Mouse (Mus musculus) adrenal gland, adult 18-20 months (tissue): Measurements from ENCODE around the gene Sytl3. TPM values are rescaled to one million over a fixed set of nuclear protein-coding genes. Genes with fewer than 3 reads are reported as not detected.
"Not testable (repeated sequence)": the region's sequence is repeated elsewhere in the genome, so short reads cannot be mapped to it uniquely, and the experiment has no call there.

Experiments used
- DNase-seq, 2 experiments: peaks; one replicate each; pipeline ENCODE4 v3.0.0; 2021 to 2022; ENCODE audit warnings: low spot score in 2 of 2
- long read RNA-seq, 2 experiments: library from polyadenylated mRNA; stranded (forward); transcript quantifications; one replicate each; pipeline ENCODE4 v2.0.0; 2021
- total RNA-seq, 2 experiments: library from RNA; stranded (reverse); gene quantifications; 1 replicate in 1 of 2; 2 replicates in 1 of 2; pipeline ENCODE4 v1.2.3; 2021

Sytl3 gene
- under 1 TPM; 0.40 to 0.77 TPM for total RNA-seq
- long read RNA-seq, experiment 1 = 0 reads
- long read RNA-seq, experiment 2 = 0 reads

- not testable (repeated sequence) for DNase-seq
Observed at GRCm38 (mm10) chr17:6658801-6659200, at the start of gene Sytl3. Gene Sytl3 (plus strand): TSS chr17:6659093.

GRCm38 (mm10) chr17:6613524-6613923, 45.4 kb upstream of the Sytl3 start:
- not testable (repeated sequence) for DNase-seq

GRCm38 (mm10) chr17:6614316-6614715, 44.6 kb upstream of the Sytl3 start:
- not testable (repeated sequence) for DNase-seq

GRCm38 (mm10) chr17:6616731-6617130, 42.2 kb upstream of the Sytl3 start:
- not testable (repeated sequence) for DNase-seq

- not testable (repeated sequence) for DNase-seq
Observed at GRCm38 (mm10) chr17:6617689-6618400, 41.0 kb upstream of the Sytl3 start.

GRCm38 (mm10) chr17:6619271-6619670, 39.6 kb upstream of the Sytl3 start:
- not testable (repeated sequence) for DNase-seq

GRCm38 (mm10) chr17:6620035-6620434, 38.9 kb upstream of the Sytl3 start:
- not testable (repeated sequence) for DNase-seq

GRCm38 (mm10) chr17:6620730-6621451, 38.0 kb upstream of the Sytl3 start:
- DNase-seq = not testable (repeated sequence)

GRCm38 (mm10) chr17:6621976-6622375, 36.9 kb upstream of the Sytl3 start:
- not testable (repeated sequence) for DNase-seq

GRCm38 (mm10) chr17:6624926-6625558, 33.9 kb upstream of the Sytl3 start:
- DNase-seq = not testable (repeated sequence)

- not testable (repeated sequence) for DNase-seq
Observed at GRCm38 (mm10) chr17:6630398-6630797, 28.5 kb upstream of the Sytl3 start.

GRCm38 (mm10) chr17:6632850-6633249, 26.0 kb upstream of the Sytl3 start:
- DNase-seq = not testable (repeated sequence)

GRCm38 (mm10) chr17:6635781-6636180, 23.1 kb upstream of the Sytl3 start:
- DNase-seq = not testable (repeated sequence)

- DNase-seq = no peak
Observed at GRCm38 (mm10) chr17:6636861-6637260, 22.0 kb upstream of the Sytl3 start.

- DNase-seq = not testable (repeated sequence)
Observed at GRCm38 (mm10) chr17:6637434-6637833, 21.5 kb upstream of the Sytl3 start.

GRCm38 (mm10) chr17:6638444-6638843, 20.4 kb upstream of the Sytl3 start:
- not testable (repeated sequence) for DNase-seq

GRCm38 (mm10) chr17:6639486-6639885, 19.4 kb upstream of the Sytl3 start:
- DNase-seq = not testable (repeated sequence)

- not testable (repeated sequence) for DNase-seq
Observed at GRCm38 (mm10) chr17:6640044-6640637, 18.8 kb upstream of the Sytl3 start.

- DNase-seq = not testable (repeated sequence)
Observed at GRCm38 (mm10) chr17:6640771-6641429, 18.0 kb upstream of the Sytl3 start.

- DNase-seq = not testable (repeated sequence)
Observed at GRCm38 (mm10) chr17:6644210-6644609, 14.7 kb upstream of the Sytl3 start.

- DNase-seq = not testable (repeated sequence)
Observed at GRCm38 (mm10) chr17:6644673-6645072, 14.2 kb upstream of the Sytl3 start.
